ENCODE assay signal across 29 mouse cellular contexts in genomic region chr10:110810528-110810927, GRCm38 (mm10).
"Had no signal": no experiment of that assay in that cellular context is flagged by ENCODE, and none has a peak within 500 bp of the region (broad histone marks: within the 10 kb centered on the region; RNA-seq: fewer than 3 reads in every experiment).

No protein-coding gene starts in this region.

- ATAC-seq: hindbrain, embryonic 16.5 days; hindbrain, postnatal 0 days; inflammation-experienced regulatory T-cells, adult 6 months had no signal

- H3K27ac ChIP-seq: heart, embryonic 10.5 days; heart, embryonic 13.5 days; heart, embryonic 15.5 days; hindbrain, embryonic 10.5 days; hindbrain, embryonic 12.5 days; hindbrain, embryonic 13.5 days; hindbrain, embryonic 14.5 days; hindbrain, embryonic 15.5 days; hindbrain, postnatal 0 days; intestine, embryonic 15.5 days; kidney, embryonic 15.5 days; kidney, postnatal 0 days; layer of hippocampus, adult 2 months had no signal

- H3K4me2 ChIP-seq: heart, embryonic 11.5 days; heart, embryonic 12.5 days; heart, embryonic 13.5 days; heart, embryonic 15.5 days; hindbrain, embryonic 12.5 days; hindbrain, embryonic 13.5 days; hindbrain, embryonic 14.5 days; hindbrain, embryonic 15.5 days; intestine, embryonic 15.5 days; kidney, embryonic 15.5 days had no signal

- H3K9me3 ChIP-seq: heart, embryonic 10.5 days; heart, embryonic 12.5 days; heart, embryonic 13.5 days; heart, embryonic 15.5 days; hindbrain, embryonic 10.5 days; hindbrain, embryonic 12.5 days; hindbrain, embryonic 13.5 days; hindbrain, embryonic 15.5 days; intestine, embryonic 15.5 days; kidney, embryonic 15.5 days had no signal

- DNase-seq: heart, postnatal 10 days; heart, postnatal 14 days; heart, postnatal 36 days; heart, postnatal 4 days; kidney, adult 11 months; kidney, adult 18-20 months; kidney, adult 2 months; kidney, adult 9 months; kidney, postnatal 10 days; kidney, postnatal 25 days; layer of hippocampus, adult 9-11 months; layer of hippocampus, postnatal 36 days had no signal

- H3K4me1 ChIP-seq: hindbrain, embryonic 12.5 days; hindbrain, embryonic 13.5 days; hindbrain, embryonic 15.5 days; intestine, embryonic 15.5 days; kidney, embryonic 15.5 days had no signal

- H3K9ac ChIP-seq: heart, embryonic 12.5 days; heart, embryonic 13.5 days; heart, embryonic 15.5 days; hindbrain, embryonic 12.5 days; hindbrain, embryonic 13.5 days; hindbrain, embryonic 14.5 days; hindbrain, embryonic 15.5 days; intestine, embryonic 15.5 days; kidney, embryonic 15.5 days had no signal

- H3K36me3 ChIP-seq: heart, embryonic 10.5 days; heart, embryonic 12.5 days; heart, embryonic 13.5 days; heart, embryonic 15.5 days; hindbrain, embryonic 10.5 days; hindbrain, embryonic 12.5 days; hindbrain, embryonic 13.5 days; hindbrain, embryonic 15.5 days; intestine, embryonic 15.5 days; kidney, embryonic 15.5 days had no signal

- H3K4me3 ChIP-seq: heart, embryonic 10.5 days; heart, embryonic 12.5 days; heart, embryonic 13.5 days; heart, embryonic 15.5 days; hindbrain, embryonic 10.5 days; hindbrain, embryonic 12.5 days; hindbrain, embryonic 13.5 days; hindbrain, embryonic 15.5 days; intestine, embryonic 15.5 days; kidney, embryonic 15.5 days; layer of hippocampus, adult 2 months had no signal

- H3K27me3 ChIP-seq: heart, embryonic 13.5 days; heart, embryonic 15.5 days; hindbrain, embryonic 12.5 days; hindbrain, embryonic 13.5 days; hindbrain, embryonic 15.5 days; intestine, embryonic 15.5 days; kidney, embryonic 15.5 days had no signal
